Mouse (Mus musculus) cerebellum, adult 11-12 months (tissue): ENCODE measurements around the gene Mettl1.

Experiments used
- DNase-seq: peaks from one replicate; pipeline ENCODE4 v3.0.0; 2022

The Mettl1 gene

GRCm38 (mm10) chr10:127048608-127049394 lies 7.6 kb downstream of the Mettl1 start:
- no peak for DNase-seq

- DNase-seq: no peak
These were observed 8.3 kb downstream of the Mettl1 start for GRCm38 (mm10) chr10:127049395-127050118.

GRCm38 (mm10) chr10:127050119-127050474 lies 8.9 kb downstream of the Mettl1 start:
- no peak for DNase-seq

DNA sequence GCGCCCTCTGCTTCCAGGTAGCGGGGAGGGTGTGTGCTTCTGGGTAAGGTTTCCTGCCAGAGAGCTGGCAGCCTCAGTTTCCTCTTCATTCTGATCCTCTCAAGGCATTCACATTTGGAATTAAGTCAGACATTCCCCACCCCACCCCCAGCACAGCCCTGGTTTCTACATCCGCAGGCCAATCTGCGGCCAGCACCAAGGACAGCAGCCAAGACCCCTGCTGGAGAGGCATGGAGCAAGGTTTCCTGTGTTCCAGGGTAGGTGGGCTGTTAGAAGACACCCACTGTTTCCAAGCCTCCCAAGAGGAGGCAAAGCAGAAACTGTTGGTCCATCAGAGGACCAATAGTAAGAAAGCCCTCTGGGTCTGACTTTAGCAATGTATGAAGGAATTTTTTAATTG lies 13.4 kb downstream of the Mettl1 start:
- DNase-seq: no peak

DNA sequence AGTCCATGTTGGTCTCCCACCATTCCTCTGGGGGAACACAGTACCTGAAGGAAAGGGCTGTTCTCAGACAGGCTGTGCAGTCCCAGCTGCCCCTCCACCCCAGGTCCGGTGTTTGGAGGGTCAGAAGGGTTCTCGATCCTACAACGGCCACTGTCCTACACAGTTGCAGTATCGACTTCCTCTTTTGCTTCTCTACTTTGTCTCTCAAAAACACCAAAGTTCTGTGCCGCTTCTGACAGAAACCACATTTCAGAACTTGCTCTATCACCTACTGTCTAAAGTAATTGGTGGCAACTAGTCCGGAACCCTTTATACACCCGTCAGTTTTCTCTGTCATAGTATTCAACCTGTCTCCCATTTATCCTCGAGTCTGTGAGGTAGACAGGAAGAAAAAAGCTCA lies 14.2 kb downstream of the Mettl1 start:
- DNase-seq: no peak

GRCm38 (mm10) chr10:127056490-127056889 lies 15.3 kb downstream of the Mettl1 start:
- DNase-seq: peak; percentile 56

- DNase-seq: peak; percentile 76
These were observed 16.9 kb downstream of the Mettl1 start for GRCm38 (mm10) chr10:127058161-127058560.

DNA sequence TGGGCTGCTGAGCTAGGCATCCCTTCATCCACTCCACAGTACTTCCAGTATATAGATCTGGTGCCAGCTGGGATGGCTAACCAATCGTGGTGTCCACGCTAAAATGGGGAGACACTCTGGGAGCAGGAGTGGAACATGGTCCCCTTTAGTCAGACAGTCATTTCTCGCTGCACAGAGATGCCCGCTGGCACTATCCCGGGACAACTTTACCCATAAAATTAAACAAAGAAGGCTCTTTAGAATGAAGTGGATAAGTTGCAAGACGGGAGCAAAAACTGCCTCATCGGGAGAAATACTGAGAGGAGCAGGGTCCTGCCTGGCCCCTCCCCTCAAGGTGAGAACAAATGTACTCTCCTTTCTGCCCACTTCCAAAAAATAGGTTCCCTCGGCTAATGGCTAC lies 17.5 kb downstream of the Mettl1 start:
- peak; percentile 54 for DNase-seq

GRCm38 (mm10) chr10:127059174-127059967 lies 18.2 kb downstream of the Mettl1 start:
- peak; percentile 60 for DNase-seq

GRCm38 (mm10) chr10:127059968-127060916 lies 19.0 kb downstream of the Mettl1 start, which contains the start of gene March9:
TSS of gene March9 (minus strand) at chr10:127060184.
- peak; percentile 94 for DNase-seq

- DNase-seq: peak; percentile 62
These were observed 19.9 kb downstream of the Mettl1 start for GRCm38 (mm10) chr10:127061085-127061484.

DNA sequence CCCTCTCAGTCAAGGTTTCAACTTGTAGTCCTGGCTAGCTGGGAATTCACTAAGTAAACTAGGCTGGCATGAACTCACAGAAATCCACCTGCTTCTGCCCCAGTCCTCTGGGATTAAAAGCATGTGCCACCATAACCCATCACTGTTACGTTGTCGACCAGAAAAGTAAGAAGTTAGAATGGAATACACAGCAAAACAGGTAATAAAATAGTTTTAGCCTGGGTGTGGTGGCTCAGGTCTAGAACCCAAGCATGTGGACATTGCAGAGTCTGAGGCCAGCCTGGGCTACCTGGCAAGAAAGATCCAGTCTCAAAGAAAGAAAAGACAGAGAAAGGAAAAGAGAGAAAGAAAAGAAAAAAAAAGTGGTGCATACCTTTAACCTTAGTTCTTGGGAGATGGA lies 20.3 kb downstream of the Mettl1 start:
- DNase-seq: no peak

DNA sequence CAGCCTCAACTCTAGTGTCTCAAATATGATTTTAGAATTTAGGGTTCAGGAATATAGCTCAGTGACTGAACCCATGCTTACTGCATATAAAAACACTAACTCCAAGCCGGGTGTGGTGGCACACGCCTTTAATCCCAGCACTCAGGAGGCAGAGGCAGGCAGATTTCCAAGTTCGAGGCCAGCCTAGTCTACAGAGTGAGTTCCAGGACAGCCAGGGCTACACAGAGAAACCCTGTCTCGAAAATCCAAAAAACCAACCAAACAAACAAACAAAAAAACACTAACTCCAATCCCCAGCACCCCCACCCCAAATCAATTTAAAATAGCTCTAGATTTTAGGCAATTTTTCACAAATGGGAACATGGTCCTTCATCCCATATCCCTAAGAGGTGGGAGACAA lies 20.9 kb downstream of the Mettl1 start:
- DNase-seq: peak; percentile 55

DNA sequence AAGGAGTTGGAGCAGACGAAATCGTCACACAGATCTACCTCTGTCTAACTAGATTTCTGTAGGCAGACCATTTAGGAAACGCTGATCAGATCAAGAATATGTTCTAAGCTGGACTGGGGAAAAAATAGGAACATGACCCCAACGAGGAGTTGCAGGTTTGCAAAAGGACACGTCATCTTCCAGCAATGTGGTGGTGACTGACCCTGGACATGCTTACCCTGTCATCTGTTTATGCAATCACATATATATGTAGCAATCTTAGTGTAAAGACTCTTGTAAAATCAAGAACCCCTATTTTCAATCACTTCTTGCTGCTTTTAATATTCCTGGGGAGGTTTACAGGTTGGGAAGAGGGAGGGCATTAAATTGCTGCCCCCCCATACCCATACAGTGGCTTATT lies 21.3 kb downstream of the Mettl1 start:
- peak; percentile 39 for DNase-seq

GRCm38 (mm10) chr10:127063239-127063872 lies 22.1 kb downstream of the Mettl1 start, which contains the start of gene Cdk4:
TSS of gene Cdk4 (plus strand) at chr10:127063534.
- peak; percentile 99 for DNase-seq

GRCm38 (mm10) chr10:127063913-127064870 lies 23.0 kb downstream of the Mettl1 start:
- peak; percentile 71 for DNase-seq

GRCm38 (mm10) chr10:127065981-127066380 lies 24.8 kb downstream of the Mettl1 start:
- peak; percentile 57 for DNase-seq

GRCm38 (mm10) chr10:127066519-127067018 lies 25.4 kb downstream of the Mettl1 start:
- DNase-seq: peak; percentile 47

- no peak for DNase-seq
These were observed 27.3 kb downstream of the Mettl1 start for GRCm38 (mm10) chr10:127068360-127069038.
